Mouse (Mus musculus): Measurements from ENCODE around the gene Atxn2.
"Not testable (repeated sequence)": the region's sequence is repeated elsewhere in the genome, so short reads cannot be mapped to it uniquely, and the experiment has no call there.

Atxn2 gene

GRCm38 (mm10) chr5:121711174-121711927 is at the start of gene Atxn2:
TSS of gene Atxn2 (plus strand) at chr5:121711337.
- peak; percentile 79 to 80 for DNase-seq

DNA sequence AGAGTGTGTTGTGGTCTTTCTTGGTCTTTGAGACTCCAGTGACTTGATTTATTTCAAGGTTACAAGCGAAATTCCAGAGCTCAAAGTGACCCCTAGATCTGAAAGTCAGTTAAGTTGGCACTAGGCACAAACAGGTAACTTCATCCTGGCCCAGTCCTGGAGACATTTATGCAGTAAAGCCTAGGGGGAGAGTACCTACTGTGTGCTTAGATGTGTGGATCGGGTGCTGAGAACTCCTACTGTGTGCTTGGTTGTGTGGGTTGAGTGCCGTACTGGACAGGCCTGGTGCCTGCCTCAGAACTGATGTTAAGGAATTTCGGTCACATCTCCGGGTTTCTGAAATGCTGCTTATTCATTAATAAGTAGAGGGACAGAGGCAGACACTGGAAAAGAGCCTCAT is 49.6 kb upstream of the Atxn2 start:
- no peak for DNase-seq

- no peak for DNase-seq
These were observed 47.7 kb upstream of the Atxn2 start for GRCm38 (mm10) chr5:121663456-121663855.

GRCm38 (mm10) chr5:121664078-121664477 is 47.1 kb upstream of the Atxn2 start:
- DNase-seq = no peak

- DNase-seq = no peak
These were observed 46.2 kb upstream of the Atxn2 start for GRCm38 (mm10) chr5:121664971-121665370.

DNA sequence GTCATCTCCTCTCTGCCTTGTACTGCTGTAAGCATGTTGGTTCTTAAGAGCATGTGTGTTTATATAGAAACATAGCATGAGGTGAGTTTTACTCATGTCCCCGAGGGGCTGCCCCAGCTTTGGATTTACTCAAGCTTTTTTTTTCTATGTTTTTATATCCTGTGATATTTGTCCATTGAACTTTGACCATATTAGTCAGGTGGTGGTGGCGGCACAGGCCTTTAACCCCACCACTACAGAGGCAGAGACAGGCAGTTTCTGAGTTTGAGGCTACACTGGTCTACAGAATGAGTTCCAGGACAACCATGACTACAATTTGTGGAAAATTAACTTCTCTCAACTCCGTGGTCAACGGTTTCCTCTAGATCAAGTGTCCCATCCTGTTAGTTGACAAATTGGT is 44.1 kb upstream of the Atxn2 start:
- no peak for DNase-seq

- DNase-seq = peak; percentile 23 to 55
These were observed 42.7 kb upstream of the Atxn2 start for GRCm38 (mm10) chr5:121668411-121668810.

GRCm38 (mm10) chr5:121670412-121670811 is 40.7 kb upstream of the Atxn2 start:
- no peak for DNase-seq

DNA sequence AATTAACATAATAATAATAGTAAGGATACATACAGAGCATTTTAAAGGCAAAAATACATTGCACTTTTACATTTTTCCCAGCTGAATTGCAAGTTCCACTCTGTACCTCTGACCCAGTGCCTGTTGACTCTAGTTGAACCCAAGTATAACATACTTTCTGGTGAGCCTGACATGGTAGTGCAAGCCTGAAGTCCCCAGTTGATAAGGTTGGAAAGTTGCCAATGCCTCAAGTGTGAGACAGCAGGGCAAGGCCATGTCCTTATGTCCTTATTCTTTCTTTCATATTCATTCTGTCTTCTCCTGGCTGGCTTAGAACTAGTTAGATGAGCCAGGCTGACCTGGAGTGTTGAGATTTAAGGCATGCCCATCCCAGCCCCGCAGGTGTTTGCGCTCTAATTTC is 28.9 kb upstream of the Atxn2 start:
- no peak for DNase-seq

- DNase-seq = peak; percentile 11 to 22
These were observed 25.6 kb upstream of the Atxn2 start for GRCm38 (mm10) chr5:121685495-121685894.

DNA sequence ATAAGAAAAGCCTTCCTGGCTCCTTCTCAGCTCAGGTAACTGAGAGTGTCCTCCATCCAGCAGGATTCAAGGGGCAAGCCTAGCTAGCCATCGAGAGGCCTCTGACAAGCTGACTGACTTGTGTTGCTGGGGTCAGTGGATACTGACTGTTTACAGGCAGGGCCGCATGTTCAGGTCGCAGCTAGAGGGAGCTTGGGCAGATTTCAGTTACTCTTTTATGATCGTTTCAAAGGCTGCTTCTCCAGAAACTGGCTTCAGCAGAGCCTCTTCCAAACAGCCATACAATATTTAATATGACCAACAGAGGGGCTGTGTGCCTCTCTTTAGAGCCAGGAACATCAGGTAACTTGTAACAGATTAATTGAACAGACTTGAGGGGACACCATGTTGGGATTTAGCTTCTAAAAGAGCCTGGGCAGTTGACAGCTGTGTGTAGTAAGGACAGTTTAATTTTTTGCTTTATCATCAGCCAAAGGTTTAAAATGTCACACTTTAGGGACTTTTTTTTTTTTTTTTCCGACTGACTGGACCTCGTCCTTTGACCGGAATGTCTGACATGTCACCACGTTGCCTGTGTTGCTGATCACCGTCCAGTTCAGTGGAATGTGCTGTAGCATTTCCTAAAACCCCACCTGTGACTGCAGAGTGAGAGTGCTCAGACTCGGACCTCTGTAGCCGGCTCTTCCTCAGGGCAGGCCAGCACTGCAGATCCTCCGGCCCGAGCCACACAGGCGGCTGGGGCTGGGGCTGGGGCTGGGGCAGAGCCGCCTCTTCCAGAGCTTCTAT is 24.8 kb upstream of the Atxn2 start:
- no peak for DNase-seq

DNA sequence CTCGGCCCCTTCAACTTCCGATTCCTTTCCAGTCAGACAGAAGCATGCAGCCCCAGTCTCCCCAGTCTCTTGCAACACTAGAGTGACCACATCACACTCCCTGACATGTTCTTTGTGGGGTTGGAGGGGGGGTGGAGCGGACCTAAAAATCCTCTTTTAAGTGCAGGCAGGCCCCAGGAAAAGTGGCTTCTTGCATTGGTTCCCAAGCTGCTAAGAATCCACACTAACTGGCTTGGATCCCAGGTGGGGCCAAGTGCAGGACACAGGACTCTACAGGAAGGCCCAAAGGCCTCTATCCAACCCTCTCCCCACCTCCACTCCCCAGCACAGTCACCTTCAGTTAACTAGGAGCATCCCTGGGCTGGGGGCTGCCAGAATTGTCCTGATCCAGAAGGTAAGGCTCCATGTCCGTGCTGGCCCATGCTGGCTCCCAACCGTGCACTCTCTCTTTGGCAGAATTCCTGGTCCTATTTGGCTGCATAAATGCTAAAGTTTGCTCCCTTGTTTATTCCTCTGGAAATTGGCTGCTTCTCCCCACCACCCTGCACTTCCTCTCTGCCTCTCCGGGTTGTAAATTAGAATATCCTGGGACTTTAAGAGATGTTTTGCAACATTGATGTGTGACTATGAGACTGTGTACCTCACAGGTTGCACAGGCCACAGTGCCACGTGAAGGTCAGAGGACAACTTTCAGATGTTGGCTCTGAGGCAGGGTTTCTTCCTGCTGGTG is 20.5 kb upstream of the Atxn2 start:
- peak; percentile 26 to 38 for DNase-seq

- not testable (repeated sequence) for DNase-seq
These were observed 19.7 kb upstream of the Atxn2 start for GRCm38 (mm10) chr5:121691436-121691835.

DNA sequence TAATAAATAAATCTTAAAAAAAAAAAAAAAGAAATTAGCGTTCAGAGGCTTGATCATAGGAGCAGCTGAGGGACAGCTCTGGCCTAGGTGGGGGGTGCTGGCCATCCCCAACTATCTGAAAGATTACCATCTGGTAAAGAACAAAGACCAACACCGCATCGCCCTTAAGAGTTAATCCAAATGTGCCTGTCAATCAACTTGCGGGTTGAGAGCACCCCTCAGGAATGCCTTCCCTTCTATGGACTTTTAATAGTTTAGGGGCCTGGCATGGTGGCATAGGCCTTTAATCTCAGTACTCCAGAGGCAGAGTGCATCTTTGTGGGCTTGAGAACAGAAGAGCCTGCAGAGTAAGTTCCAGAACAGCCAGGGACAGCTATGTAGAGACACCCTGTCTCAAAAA is 18.2 kb upstream of the Atxn2 start:
- DNase-seq = no peak

GRCm38 (mm10) chr5:121696761-121697160 is 14.4 kb upstream of the Atxn2 start:
- DNase-seq = no peak

- no peak for DNase-seq
These were observed 11.2 kb upstream of the Atxn2 start for GRCm38 (mm10) chr5:121699891-121700290.

GRCm38 (mm10) chr5:121700496-121700895 is 10.6 kb upstream of the Atxn2 start:
- DNase-seq = peak in 1 of 2 experiments; percentile 22

- no peak for DNase-seq
These were observed 9.9 kb upstream of the Atxn2 start for GRCm38 (mm10) chr5:121701111-121701769.

DNA sequence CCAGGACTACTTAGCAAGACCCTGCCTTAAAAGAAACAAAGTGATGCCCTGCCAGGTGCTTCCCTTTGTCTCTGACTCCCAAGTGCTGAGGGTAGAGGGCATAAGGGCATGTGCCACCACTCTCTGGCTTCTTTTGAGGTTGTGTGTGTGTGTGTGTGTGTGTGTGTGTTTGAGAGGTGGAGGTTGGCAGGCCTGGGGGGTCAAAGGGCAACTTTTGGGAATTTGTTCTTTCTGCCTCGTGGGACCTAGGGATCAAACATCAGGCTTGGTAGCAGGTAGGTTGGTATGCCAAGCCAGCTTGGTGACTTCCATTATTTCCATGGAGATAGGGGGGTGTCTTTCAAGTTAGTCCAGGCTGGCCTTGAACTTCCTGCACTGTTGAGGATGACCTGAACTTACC is 7.8 kb upstream of the Atxn2 start:
- no peak for DNase-seq

DNA sequence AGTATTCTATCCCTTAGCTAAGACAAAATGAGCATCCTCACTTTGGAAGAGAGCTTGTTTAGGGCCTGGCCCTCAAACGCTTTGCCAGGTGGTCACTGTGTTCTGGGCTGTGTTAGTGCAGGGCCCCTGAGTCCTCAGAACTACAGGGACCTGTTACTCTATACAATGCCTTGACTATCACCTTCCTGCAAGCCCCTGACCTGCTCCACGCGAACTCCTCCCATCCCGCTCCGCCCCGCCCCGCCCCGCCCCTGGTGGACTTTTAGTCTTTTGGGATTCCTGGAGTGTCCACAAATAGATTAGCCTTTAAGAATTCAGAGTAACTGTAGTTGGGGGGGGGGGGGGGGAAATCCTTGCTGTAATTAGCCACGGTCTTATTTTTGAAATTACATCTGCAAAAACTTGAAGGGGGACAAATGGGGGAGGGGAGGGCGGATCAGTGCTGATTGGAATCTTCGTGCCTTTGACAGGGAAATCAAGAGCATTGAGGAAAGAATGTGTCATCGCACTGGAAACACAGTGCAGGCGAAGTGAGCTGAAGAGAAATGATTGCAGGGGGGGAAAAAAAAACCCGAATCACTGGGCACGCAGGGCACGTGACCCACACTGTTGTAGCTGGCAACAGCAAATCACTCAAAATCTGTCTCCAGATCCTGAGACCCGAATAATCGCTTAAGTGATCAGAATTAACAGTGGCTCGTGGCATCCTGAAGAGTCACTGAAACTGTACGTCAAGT is 6.5 kb upstream of the Atxn2 start:
- no peak for DNase-seq

GRCm38 (mm10) chr5:121710402-121710801 is 735 bp upstream of the Atxn2 start:
- no peak for DNase-seq

DNA sequence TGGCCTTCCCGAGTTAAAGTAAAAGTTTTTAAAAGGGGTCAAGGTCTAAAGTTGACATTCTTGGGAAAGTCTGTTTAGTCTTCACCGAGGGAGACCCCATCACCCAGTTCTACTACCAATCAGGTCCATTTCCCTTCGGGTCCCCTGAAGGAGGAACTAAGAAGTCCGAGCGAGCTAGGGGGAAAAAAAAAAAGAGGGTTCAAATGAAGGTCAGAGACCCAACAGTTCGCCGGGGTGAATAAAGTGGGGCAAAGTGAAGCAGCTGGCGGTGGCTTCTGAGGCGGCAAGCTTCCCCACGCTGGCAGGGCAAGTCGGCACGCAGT is 325 bp upstream of the Atxn2 start:
- no peak for DNase-seq

- DNase-seq = no peak
These were observed 743 bp downstream of the Atxn2 start for GRCm38 (mm10) chr5:121711928-121712231.

Data from lung, adult 18-20 months (tissue).